Mouse (Mus musculus) frontal cortex, postnatal 14 days (tissue): ENCODE results near the gene Wfdc21.

ENCODE experiments used
- DNase-seq, 2 experiments: peaks; one replicate each; pipeline ENCODE4 v3.0.0; 2022; ENCODE audit warnings: low spot score in 2 of 2

The Wfdc21 gene

GRCm38 (mm10) chr11:83802166-83802565 lies 55.4 kb downstream of the Wfdc21 start:
- no peak for DNase-seq
